Mouse (Mus musculus): ENCODE results near the gene Anapc13. TPM values are rescaled to one million over a fixed set of nuclear protein-coding genes. Genes with fewer than 3 reads are reported as not detected.

Gene Anapc13
- 216 and 286 TPM in 2 replicates for polyA plus RNA-seq (2015; fragmentation: Nextera tagmentation; extraction: Ambion mirVana)

DNA sequence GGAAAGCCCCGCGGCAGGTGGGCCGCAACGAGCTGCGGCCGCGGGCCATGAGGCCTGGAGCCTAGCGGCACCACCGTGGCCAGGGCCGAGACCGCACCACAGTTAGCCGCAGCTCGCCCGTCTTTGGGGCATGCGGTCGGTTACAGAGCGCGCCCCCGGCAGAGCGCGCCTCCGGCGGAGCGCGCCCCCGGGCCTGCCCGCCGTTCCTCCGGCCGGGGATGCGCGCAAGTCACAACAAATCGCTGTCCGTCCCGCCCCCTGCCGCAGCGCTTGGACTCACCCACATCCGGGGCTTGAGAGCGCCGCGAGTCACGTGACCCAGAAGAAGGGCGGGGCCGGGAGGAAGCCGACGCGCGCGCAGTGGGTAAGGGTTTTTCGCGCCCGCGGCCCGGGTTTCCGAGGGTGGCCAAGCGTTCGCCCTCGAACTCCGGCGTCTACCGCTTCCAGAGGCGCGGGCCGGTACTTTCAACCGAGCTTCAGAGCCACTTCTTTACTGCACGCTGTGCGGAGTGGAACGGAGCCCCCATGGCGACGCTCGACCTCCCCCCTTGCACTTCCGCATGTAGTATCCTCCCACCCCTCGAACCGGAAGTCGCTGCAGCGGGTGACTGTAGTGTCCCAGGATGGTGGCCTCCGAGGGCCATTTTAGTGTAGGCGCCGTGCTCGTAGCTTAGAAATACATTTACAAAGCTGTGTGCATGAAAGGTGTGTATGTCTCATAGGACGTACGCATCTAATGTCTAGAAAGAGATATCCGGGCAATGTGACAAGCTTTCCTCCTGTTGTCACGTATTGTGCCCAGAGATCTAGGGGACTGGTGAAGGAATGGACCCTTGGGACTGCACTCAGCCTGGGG, at the start of gene Anapc13, which contains the start of gene Cep63:
Gene Anapc13 (plus strand): TSS at position 314 of the 856 bp plus-strand sequence.
Gene Cep63 (minus strand): TSS at position 552 of the 856 bp plus-strand sequence.
- Histone ChIP-seq H3K27ac (peak within 1 kb of the TSS; percentile 96), H3K4me1 (replicated peaks) (peaks cover 23% of the 10 kb centered on the region), H3K4me2 (peak within 1 kb of the TSS; percentile 78), H3K36me3 (0 out of 2 replicates have a peak, but pooled peaks cover 9% of the 10 kb centered on the region), H3K9ac (peak within 1 kb of the TSS; percentile 98), H3K9me3 (replicated peaks) (no peaks in the 10 kb centered on the region), H3K27me3 (no peaks in the 10 kb centered on the region), H3K4me3 (peak within 1 kb of the TSS; percentile 90)
- ATAC-seq (replicated peaks; ENCODE audit: insufficient number of reproducible peaks, insufficient read depth, low FRiP score, low read depth) = peak; percentile 95
- 1% methylated on average over 84 of the region's 84 CpGs for WGBS

DNA sequence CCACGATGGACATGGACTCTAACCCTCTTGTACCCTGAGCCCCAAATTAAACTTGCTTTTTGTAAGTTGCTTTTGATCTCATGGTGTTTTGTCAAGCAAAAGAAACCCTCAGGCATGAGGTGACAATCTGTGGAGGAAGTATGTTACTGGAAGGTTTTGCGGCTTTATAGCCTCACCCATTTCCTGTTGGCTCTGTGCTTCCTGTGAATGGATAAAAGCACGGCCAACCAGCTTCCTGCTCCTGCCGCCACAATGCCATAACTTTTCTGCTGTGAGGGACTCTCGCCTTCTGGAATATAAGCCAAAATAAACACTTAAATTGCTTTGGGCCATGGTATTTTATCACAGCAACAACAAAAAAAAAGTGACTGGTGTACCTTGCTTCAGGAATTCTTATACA, 48.6 kb upstream of the Anapc13 start:
- Histone ChIP-seq H3K4me1 (replicated peaks) (0 out of 2 replicates have a peak, but pooled peaks cover 2% of the 10 kb centered on the region), H3K9me3 (replicated peaks) (no peaks in the 10 kb centered on the region), H3K9ac (no peak overlapping the region), H3K27ac (peak overlapping the region; percentile 41; the same call in 1 of the 2 replicates), H3K4me2 (no peak overlapping the region), H3K27me3 (no peaks in the 10 kb centered on the region), H3K36me3 (no peaks in the 10 kb centered on the region), H3K4me3 (no peak overlapping the region)
- no peak for ATAC-seq (replicated peaks; ENCODE audit: insufficient number of reproducible peaks, insufficient read depth, low FRiP score, low read depth)
- 46% methylated on average over 5 of the region's 5 CpGs for WGBS

DNA sequence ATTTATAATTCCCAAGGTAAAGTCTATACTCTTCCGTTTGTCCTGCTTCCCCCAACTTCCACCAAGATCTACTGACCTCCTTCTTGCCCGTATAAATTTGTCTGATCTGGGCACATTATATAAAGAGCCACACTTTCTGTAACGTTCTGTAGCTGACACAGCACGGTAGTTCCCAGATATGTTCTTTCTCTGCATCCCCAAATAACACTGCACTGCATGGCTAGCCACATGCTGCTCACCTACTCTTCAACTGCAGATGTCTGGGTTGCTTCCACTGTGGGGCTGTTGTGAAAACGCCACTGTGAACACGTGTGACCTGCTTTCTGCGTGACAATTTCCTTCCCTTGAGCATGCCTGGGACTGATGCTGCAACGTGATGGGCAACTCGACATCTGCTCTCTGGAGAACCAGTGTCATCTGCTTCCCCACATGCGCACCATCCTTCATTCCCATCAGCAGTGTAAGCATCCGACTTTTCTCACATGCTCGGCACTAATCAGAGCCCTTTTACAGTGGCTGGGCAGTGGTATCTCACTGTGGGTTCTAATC, 44.1 kb upstream of the Anapc13 start:
- Histone ChIP-seq H3K27ac (no peak overlapping the region), H3K9me3 (replicated peaks) (no peaks in the 10 kb centered on the region), H3K4me2 (no peak overlapping the region), H3K36me3 (peaks cover 17% of the 10 kb centered on the region), H3K9ac (no peak overlapping the region), H3K4me1 (replicated peaks) (0 out of 2 replicates have a peak, but pooled peaks cover 2% of the 10 kb centered on the region), H3K27me3 (no peaks in the 10 kb centered on the region), H3K4me3 (no peak overlapping the region)
- 71% methylated on average over 12 of the region's 12 CpGs for WGBS
- no peak for ATAC-seq (replicated peaks; ENCODE audit: insufficient number of reproducible peaks, insufficient read depth, low FRiP score, low read depth)

DNA sequence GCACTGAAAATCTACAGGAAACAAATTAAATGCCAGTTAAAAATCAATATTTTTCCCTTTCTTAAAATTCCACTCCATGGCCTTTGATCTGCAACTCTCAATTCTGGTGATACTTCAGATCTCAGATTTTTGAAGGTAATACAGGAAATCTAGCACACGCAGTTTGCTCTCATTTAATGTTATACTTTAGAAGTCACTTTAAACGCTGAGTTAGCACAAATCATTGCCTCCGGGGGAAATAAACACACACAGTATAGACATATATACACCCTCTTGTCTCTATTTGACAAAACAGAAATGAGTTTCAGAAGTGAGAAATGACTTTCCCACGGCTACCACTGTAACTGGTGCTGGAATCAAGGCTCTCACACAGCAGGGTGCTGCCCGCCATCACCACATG, 38.7 kb upstream of the Anapc13 start:
- 91% methylated on average over 5 of the region's 5 CpGs for WGBS
- Histone ChIP-seq H3K36me3 (peaks cover 40% of the 10 kb centered on the region), H3K27me3 (no peaks in the 10 kb centered on the region), H3K9ac (no peak overlapping the region), H3K9me3 (replicated peaks) (no peaks in the 10 kb centered on the region), H3K4me1 (replicated peaks) (no peaks in the 10 kb centered on the region), H3K4me3 (no peak overlapping the region), H3K27ac (no peak overlapping the region), H3K4me2 (no peak overlapping the region)
- no peak for ATAC-seq (replicated peaks; ENCODE audit: insufficient number of reproducible peaks, insufficient read depth, low FRiP score, low read depth)

DNA sequence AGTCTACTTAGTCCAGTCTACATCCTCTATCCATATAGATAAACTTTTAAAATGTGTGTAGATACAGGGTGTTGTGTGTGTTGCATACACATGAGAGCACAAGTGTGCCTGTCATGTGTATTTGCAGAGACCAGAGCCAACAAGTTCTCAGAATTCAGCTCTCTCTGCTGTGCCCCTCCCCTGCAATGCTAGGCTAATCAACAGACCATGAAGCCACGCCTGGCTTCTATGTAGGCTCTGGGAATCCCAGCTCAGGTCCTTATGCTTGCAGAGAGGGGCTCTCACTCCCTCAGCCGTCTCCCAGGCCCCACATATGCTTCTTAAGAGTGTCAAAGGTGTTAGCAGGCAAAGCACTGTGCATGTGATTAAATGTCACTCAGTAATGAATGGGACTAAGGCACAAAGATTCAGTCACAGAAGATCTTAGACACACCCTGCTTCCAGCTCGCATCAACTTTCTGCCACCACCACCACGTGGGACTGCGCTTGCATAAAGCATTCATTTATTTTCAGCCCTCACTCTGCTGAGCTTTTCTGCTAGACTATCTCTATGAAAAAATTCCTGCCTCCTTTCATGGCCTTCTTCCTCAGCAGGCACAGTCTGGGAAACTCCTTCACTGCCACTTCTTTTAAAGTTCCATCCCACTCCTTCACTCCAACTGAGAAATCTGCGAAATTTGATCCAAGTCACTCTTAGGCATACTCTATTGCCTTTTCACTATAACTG, 31.3 kb upstream of the Anapc13 start:
- H3K4me2 ChIP-seq = no peak overlapping the region
- H3K4me3 ChIP-seq = no peak overlapping the region
- H3K4me1 ChIP-seq (replicated peaks) = no peaks in the 10 kb centered on the region
- 54% methylated on average over 6 of the region's 6 CpGs for whole genome bisulfite sequencing
- peaks cover 41% of the 10 kb centered on the region for H3K36me3 ChIP-seq
- no peaks in the 10 kb centered on the region for H3K27me3 ChIP-seq
- H3K9me3 ChIP-seq (replicated peaks) = no peaks in the 10 kb centered on the region
- no peak overlapping the region for H3K9ac ChIP-seq
- no peak for ATAC-seq (replicated peaks; ENCODE audit: insufficient number of reproducible peaks, insufficient read depth, low FRiP score, low read depth)
- no peak overlapping the region for H3K27ac ChIP-seq

DNA sequence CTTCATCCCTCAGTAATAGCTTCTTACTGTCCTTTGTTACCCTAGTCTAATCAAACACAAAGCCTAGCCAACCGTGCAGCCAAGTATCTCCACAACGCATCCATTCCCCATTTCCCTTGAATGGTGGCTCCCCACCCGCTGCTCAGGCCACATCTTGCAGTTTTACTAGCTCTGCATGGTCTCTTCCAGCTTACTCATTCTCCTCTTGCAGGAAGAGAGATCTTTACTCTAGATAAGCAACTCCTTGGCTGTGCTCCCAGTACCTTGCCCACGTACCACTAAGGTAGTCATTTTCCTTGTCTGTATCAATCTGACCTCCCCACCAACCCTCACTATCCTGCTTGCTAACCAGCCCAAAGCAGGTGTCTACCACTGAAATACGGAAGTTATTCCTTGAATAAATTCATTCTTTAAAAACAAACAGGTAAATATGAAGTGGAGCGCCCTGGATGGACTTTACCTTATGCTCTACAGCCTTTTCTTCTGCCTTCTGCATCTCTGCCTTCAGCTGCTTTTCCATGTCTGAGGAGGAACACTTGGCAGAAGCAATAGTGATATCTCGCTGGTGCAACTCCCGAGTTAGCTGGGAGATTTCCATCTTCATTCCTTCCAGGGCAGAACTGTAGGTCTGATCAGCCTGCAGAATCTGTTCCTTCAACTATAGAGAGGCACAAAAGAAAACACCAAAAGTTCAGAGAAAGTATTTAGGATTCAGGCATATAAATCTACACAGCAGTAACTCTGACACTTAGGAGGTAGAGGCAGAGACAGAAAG, 30.2 kb upstream of the Anapc13 start:
- WGBS = 82% methylated on average over 8 of the region's 8 CpGs
- H3K36me3 ChIP-seq = peaks cover 44% of the 10 kb centered on the region
- no peak for ATAC-seq (replicated peaks; ENCODE audit: insufficient number of reproducible peaks, insufficient read depth, low FRiP score, low read depth)
- no peaks in the 10 kb centered on the region for H3K27me3 ChIP-seq
- no peak overlapping the region for H3K27ac ChIP-seq
- H3K4me3 ChIP-seq = no peak overlapping the region
- no peak overlapping the region for H3K4me2 ChIP-seq
- no peaks in the 10 kb centered on the region for H3K9me3 ChIP-seq (replicated peaks)
- no peaks in the 10 kb centered on the region for H3K4me1 ChIP-seq (replicated peaks)
- H3K9ac ChIP-seq = no peak overlapping the region

DNA sequence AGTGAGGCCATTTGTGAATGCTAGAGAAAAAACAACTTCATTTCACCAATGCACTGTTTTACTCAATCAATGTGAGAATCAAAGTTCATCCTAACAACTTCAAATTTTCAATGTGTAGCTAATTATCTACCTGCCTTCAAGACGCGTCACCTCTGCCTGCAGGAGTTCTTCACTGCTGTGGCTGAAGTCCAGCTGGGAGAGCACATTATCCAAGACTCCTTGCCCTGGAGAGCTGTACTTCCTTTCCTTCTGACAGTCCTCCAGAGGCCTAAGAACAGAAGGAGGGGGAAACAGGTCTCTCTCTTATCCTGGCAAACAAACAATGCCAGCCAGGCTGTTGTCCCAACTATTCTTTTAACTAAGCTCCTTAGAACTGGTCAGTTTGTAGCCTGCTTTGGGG, 24.9 kb upstream of the Anapc13 start:
- H3K4me3 ChIP-seq = no peak overlapping the region
- WGBS = 89% methylated on average over 2 of the region's 2 CpGs
- H3K4me1 ChIP-seq (replicated peaks) = no peaks in the 10 kb centered on the region
- H3K27me3 ChIP-seq = no peaks in the 10 kb centered on the region
- H3K9ac ChIP-seq = no peak overlapping the region
- ATAC-seq (replicated peaks; ENCODE audit: insufficient number of reproducible peaks, insufficient read depth, low FRiP score, low read depth) = no peak
- H3K4me2 ChIP-seq = no peak overlapping the region
- H3K9me3 ChIP-seq (replicated peaks) = no peaks in the 10 kb centered on the region
- peaks cover 20% of the 10 kb centered on the region for H3K36me3 ChIP-seq
- H3K27ac ChIP-seq = no peak overlapping the region

DNA sequence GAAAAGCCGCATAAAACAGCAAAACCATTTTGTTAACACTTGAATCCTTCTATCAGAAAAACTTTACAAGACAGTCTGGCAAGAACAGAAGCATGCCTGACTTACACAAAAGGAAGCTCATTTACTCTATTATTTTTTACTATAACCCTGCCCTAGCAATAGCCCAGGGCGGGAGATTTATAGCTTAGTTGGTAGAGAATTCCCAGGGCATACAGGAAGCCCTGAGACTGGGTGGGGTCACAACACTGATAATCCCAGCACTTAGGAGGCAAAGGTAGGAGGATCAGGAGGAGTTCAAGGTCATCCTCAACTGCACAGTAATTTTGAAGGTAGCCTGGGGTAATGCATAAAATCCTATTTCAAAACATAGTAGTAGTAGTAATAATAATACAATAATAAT, 24.4 kb upstream of the Anapc13 start:
- ATAC-seq (replicated peaks; ENCODE audit: insufficient number of reproducible peaks, insufficient read depth, low FRiP score, low read depth) = no peak
- no peak overlapping the region for H3K27ac ChIP-seq
- peaks cover 16% of the 10 kb centered on the region; the same call in 1 of the 2 replicates for H3K36me3 ChIP-seq
- WGBS = 79% methylated on average over 2 of the region's 2 CpGs
- no peaks in the 10 kb centered on the region for H3K27me3 ChIP-seq
- H3K9ac ChIP-seq = no peak overlapping the region
- no peak overlapping the region for H3K4me2 ChIP-seq
- H3K4me1 ChIP-seq (replicated peaks) = no peaks in the 10 kb centered on the region
- H3K9me3 ChIP-seq (replicated peaks) = no peaks in the 10 kb centered on the region
- no peak overlapping the region for H3K4me3 ChIP-seq

DNA sequence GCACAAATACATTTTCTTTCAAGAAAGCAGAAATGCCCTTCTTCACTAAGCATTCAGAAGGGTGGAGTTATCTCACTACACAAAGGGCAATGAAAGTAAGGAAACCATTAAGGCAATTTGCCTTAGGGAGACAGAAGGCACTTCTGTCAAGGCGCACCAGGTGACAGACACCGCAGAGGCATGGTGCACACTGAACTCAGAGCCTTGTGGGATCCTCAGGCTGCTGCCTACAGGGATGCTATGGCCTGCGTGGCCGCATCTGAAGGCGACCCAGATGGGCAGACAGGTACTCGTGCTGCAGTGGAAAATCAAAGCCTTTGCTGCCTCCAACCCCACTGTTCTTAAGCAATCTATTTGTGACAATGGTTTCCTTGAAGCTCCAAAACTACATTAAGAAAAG, 20.9 kb upstream of the Anapc13 start:
- no peak for ATAC-seq (replicated peaks; ENCODE audit: insufficient number of reproducible peaks, insufficient read depth, low FRiP score, low read depth)
- H3K36me3 ChIP-seq = peaks cover 16% of the 10 kb centered on the region; the same call in 1 of the 2 replicates
- whole genome bisulfite sequencing = 91% methylated on average over 6 of the region's 6 CpGs

DNA sequence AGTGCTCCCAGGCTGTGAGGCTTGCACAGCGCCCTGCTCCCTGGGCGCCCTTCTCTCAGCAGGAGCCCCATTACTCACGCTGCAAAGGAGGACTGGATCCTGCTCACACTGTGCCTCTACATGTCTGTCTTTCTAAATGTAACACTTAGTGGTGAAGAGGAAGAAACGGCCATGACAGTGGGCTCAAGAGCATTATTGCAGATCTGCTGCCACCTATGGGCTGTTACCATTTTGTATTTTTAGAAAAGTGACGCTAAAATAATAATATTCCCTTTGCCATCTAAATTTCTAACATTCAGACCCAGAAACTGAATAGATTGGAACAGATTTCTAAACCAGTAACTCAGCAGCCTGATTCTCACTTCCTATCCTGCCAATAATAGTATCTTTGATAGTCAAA, 18.6 kb upstream of the Anapc13 start:
- no peak overlapping the region for H3K27ac ChIP-seq
- H3K9ac ChIP-seq = no peak overlapping the region
- H3K4me1 ChIP-seq (replicated peaks) = peaks cover 4% of the 10 kb centered on the region; the same call in 1 of the 2 replicates
- no peak overlapping the region for H3K4me2 ChIP-seq
- peaks cover 19% of the 10 kb centered on the region for H3K36me3 ChIP-seq
- H3K27me3 ChIP-seq = no peaks in the 10 kb centered on the region
- ATAC-seq (replicated peaks; ENCODE audit: insufficient number of reproducible peaks, insufficient read depth, low FRiP score, low read depth) = no peak
- no peaks in the 10 kb centered on the region for H3K9me3 ChIP-seq (replicated peaks)
- no peak overlapping the region for H3K4me3 ChIP-seq
- 58% methylated on average over 5 of the region's 5 CpGs for WGBS

More for the DNA sequence above, 20.9 kb upstream of the Anapc13 start:
- Histone ChIP-seq H3K27me3 (no peaks in the 10 kb centered on the region), H3K4me3 (no peak overlapping the region), H3K9me3 (replicated peaks) (no peaks in the 10 kb centered on the region), H3K4me2 (no peak overlapping the region), H3K4me1 (replicated peaks) (peaks cover 2% of the 10 kb centered on the region; the same call in 1 of the 2 replicates), H3K9ac (no peak overlapping the region), H3K27ac (no peak overlapping the region)
